Mouse (Mus musculus) cerebellum, postnatal 36 days (tissue): ENCODE measurements around the gene Rgs17.

Experiments used
- DNase-seq, 2 experiments: peaks; one replicate each; pipeline ENCODE4 v3.0.0; 2021 to 2022; ENCODE audit warnings: mixed read lengths in 2 of 2

Gene Rgs17

GRCm38 (mm10) chr10:5823740-5824491, 98.3 kb downstream of the Rgs17 start, which contains the start of gene Mtrf1l:
Mtrf1l (minus strand) TSS chr10:5823910.
- peak; percentile 89 to 94 for DNase-seq

- DNase-seq, result no peak
Observed at GRCm38 (mm10) chr10:5823291-5823739, 98.9 kb downstream of the Rgs17 start.

DNA sequence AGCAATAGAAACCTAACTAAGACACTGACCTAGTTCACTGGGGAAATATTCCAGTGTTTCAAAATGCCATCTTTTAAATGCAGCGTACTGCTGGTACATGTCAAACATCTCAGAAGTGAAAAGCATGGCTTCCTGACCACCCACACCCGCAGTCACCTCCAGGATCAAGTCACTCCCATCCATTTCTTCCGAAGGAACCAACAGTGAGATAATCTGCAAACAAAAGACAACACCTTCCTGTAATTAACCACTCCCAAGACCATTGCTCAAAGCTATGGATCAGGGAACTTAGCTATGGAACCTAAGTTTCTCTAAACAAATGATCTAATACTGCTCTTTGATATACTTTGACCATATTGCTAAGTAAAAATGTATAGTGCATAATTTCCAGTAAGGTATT, 103.4 kb downstream of the Rgs17 start:
- no peak for DNase-seq

- no peak for DNase-seq
Observed at GRCm38 (mm10) chr10:5815968-5816367, 106.2 kb downstream of the Rgs17 start.

- no peak for DNase-seq
Observed at GRCm38 (mm10) chr10:5813724-5814123, 108.5 kb downstream of the Rgs17 start.

GRCm38 (mm10) chr10:5807683-5808082, 114.5 kb downstream of the Rgs17 start:
- no peak for DNase-seq

GRCm38 (mm10) chr10:5806996-5807395, 115.2 kb downstream of the Rgs17 start:
- no peak for DNase-seq

GRCm38 (mm10) chr10:5806416-5806815, 115.8 kb downstream of the Rgs17 start:
- DNase-seq, result no peak

- peak; percentile 89 to 97 for DNase-seq
Observed at GRCm38 (mm10) chr10:5805731-5806307, 116.4 kb downstream of the Rgs17 start.

DNA sequence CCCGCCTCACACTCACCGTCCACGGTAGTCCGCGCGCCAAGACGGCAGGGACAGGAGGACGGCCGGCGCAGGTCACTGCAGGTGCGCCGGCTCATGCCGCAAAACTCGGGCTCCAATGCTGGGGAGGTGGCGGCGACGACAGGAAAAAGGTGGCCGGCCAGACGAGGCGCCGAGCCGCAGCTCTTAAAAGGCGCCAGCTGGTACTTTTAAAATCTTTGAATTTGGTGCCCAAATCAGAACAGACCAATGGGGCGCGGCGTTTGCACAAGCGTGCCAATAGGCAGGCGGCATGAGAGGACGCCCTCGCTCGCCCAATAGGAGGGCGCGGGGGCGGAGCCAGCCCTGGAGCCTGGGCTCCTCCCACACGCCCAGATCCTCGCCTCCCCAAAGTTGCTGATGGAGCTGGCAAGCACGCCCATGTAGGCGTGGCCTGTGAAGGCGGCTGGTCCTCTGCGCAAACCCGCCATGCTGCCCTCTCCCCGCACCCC, 116.9 kb downstream of the Rgs17 start, which contains the start of gene Fbxo5:
Gene Fbxo5 (minus strand): TSS at position 358 of the 488 bp plus-strand sequence.
- DNase-seq, result peak; percentile 98 to 99

DNA sequence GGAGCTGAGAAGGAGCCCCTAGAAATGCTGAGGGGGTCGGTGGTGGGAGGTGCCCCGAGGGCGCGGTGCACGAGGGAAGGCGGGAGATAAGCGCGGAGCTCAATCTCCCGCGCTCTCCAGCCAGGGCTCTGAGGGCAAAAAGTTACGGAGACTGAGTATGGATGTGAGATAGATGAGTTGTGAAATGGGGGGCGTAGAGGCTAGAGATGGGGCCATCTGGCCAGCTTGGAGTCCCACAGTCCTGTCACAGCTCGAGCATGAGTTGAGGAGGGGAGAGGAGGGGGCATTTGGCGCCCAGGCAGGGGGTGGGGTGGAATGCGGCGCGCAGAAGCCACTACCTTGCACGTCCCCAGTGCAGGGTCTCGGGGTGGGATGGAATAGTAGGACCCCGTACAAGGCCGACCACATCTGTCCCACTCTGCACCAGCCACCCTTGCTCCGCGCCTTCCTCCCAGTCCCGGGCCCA, 117.5 kb downstream of the Rgs17 start:
- no peak for DNase-seq

DNA sequence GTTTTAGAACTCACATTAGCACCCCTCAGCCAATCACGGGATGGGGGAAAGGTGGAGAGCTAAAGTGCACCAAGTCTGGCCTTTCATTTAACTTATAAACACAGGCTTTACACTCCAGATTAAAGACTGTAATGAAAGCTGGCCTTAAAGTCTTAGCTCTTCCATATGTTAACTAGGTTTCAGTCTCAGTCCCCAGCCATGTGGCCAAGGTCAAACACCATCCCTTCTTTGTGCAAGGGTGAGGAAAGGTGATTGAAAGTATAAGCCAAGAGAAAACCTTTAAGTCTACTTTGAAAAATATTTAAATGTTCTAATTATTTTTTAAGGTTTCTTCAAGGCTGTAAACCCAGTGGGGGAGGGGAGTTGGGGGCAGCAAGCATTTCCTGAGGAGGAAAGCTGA, 118.5 kb downstream of the Rgs17 start:
- DNase-seq, result no peak

GRCm38 (mm10) chr10:5802866-5803265, 119.3 kb downstream of the Rgs17 start:
- no peak for DNase-seq

DNA sequence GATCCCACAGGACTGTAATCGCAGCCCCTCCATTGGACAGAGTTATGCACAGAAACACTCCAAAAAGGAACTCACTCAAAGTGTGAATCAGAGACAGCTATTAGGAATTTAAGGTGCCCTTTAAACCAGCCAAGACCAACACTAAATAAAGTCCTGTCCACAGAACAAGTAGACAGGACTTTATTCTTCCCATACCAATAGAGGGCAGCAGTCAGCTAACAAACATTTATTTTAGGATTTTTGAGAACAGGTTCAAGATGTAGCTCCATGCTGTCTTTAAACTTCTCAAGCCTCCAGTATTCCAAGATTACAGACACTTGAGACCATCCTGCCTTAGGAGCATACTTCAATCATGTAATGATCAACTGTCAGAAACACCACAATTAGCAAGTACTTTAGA, 121.7 kb downstream of the Rgs17 start:
- no peak for DNase-seq

- DNase-seq, result no peak
Observed at GRCm38 (mm10) chr10:5798069-5798468, 124.1 kb downstream of the Rgs17 start.

- DNase-seq, result peak; percentile 54 to 68
Observed at GRCm38 (mm10) chr10:5790657-5791056, 131.5 kb downstream of the Rgs17 start.

DNA sequence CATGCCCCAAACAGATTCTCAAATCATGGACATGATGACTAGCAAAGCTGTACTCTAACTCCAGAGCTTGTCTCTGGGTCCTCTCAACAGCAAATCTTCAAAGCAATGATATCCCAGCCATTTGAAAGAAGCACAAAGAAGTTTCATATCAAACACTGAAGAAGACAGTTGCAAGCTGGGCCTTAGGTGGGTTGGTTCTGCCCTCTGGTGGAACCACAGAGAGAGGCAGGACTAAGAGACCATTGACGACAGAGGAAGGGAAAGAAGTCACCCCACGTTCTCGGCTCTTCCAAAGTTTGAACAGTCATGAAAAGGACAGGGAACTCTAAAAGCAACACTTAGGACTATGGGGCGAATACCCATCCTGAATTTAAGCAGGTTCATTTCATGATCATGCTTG, 135.3 kb downstream of the Rgs17 start:
- DNase-seq, result peak in 1 of 2 experiments; percentile 12
